Mouse (Mus musculus): ENCODE measurements around the gene Tbx10. TPM values are rescaled to one million over a fixed set of nuclear protein-coding genes. Genes with fewer than 3 reads are reported as not detected.
"Not testable (repeated sequence)": the region's sequence is repeated elsewhere in the genome, so short reads cannot be mapped to it uniquely, and the experiment has no call there.

The Tbx10 gene
- polyA plus RNA-seq, 1 experiment from 2014 or later = not detected

DNA sequence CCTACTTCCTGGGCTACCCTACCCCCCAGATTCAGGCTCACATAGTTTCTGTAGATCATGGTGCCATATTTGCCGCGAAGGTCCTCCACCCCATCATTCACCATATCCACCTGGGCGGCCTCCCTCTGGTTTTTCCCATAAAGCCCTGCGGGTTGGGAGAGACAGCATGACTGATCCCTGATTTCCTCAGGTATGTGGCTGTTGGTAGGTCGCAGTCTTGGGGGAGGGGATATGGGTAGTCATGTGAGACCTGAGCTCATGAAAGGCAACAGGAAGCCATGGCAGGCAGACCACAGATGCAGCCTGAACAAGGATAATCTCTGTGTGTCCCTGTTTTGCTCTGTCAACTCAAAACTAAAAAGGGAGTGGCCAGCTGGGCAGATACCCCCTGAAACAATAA lies 48.4 kb downstream of the Tbx10 start:
- H3K27ac ChIP-seq (replicated peaks; ENCODE audit: low read depth, low read length); H3K36me3 ChIP-seq (replicated peaks; ENCODE audit: control insufficient read depth, insufficient read depth, low read depth, low read length); H3K4me3 ChIP-seq (ENCODE audit: low read depth, low read length); H3K9ac ChIP-seq (replicated peaks; ENCODE audit: low read length); H3K9me3 ChIP-seq (replicated peaks; ENCODE audit: control insufficient read depth, low read length); H3K4me2 ChIP-seq (ENCODE audit: low read depth, low read length); H3K27me3 ChIP-seq (ENCODE audit: control insufficient read depth, insufficient read depth, low read length); ATAC-seq (replicated peaks; ENCODE audit: insufficient number of reproducible peaks, low FRiP score, low TSS enrichment, low read depth); H3K4me1 ChIP-seq (ENCODE audit: control insufficient read depth, insufficient read depth, low read length); DNase-seq (ENCODE audit: low spot score): not testable (repeated sequence)
- WGBS = 83% methylated on average over 5 of the region's 5 CpGs

DNA sequence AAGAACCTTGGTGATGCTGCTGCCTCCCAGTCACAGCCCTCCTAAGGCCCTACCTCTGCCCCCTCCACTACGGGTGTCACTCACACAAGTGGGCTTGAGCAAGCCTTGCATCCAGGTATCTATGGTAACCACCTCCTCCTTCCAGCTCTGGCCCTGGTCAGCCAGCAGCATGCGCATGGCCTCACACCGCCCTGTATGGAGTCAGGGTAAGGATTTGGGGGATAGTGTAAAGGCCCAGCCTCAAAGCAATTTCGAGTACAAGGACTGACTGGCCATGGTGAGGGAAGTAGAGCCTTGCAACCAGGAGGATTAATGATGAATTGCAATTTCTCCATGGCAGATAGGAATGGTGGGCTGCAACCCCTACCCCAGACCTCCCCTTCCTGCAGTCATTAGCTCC lies 48.9 kb downstream of the Tbx10 start:
- H3K27me3 ChIP-seq (ENCODE audit: control insufficient read depth, insufficient read depth, low read length); H3K27ac ChIP-seq (replicated peaks; ENCODE audit: low read depth, low read length); H3K4me3 ChIP-seq (ENCODE audit: low read depth, low read length); H3K4me2 ChIP-seq (ENCODE audit: low read depth, low read length); H3K9ac ChIP-seq (replicated peaks; ENCODE audit: low read length); H3K4me1 ChIP-seq (ENCODE audit: control insufficient read depth, insufficient read depth, low read length); H3K36me3 ChIP-seq (replicated peaks; ENCODE audit: control insufficient read depth, insufficient read depth, low read depth, low read length); H3K9me3 ChIP-seq (replicated peaks; ENCODE audit: control insufficient read depth, low read length); DNase-seq (ENCODE audit: low spot score): not testable (repeated sequence)
- 0 out of 2 replicates have a peak, but pooled peaks have one; percentile 39 for ATAC-seq (replicated peaks; ENCODE audit: insufficient number of reproducible peaks, low FRiP score, low TSS enrichment, low read depth)
- 82% methylated on average over 3 of the region's 4 CpGs for WGBS

DNA sequence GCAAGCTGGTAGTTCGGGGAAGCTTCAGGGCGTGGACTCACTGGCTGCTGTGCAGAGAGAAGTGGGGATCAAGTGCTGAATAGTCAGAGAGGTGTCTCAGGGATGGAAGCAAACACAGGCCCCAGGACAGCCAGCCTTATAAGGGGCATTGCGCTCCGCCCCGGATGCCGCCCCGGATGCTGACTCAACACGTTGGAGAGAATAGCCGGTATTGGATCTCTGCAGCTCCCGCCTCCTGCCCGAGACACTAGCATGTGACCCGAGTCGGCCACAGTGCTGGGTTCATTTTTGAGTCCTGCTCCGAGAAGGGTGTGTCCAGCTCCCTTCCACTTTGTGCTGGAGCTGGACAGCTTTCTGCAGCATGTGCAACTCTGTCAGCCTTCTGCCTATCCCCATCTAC lies 49.6 kb downstream of the Tbx10 start:
- H3K36me3 ChIP-seq (replicated peaks; ENCODE audit: control insufficient read depth, insufficient read depth, low read depth, low read length) = no peaks in the 10 kb centered on the region
- no peak overlapping the region for H3K4me2 ChIP-seq (ENCODE audit: low read depth, low read length)
- 73% methylated on average over 14 of the region's 14 CpGs for WGBS
- H3K4me3 ChIP-seq (ENCODE audit: low read depth, low read length) = no peak overlapping the region
- no peak overlapping the region for H3K27ac ChIP-seq (replicated peaks; ENCODE audit: low read depth, low read length)
- no peak for DNase-seq (ENCODE audit: low spot score)
- no peak for ATAC-seq (replicated peaks; ENCODE audit: insufficient number of reproducible peaks, low FRiP score, low TSS enrichment, low read depth)
- H3K9ac ChIP-seq (replicated peaks; ENCODE audit: low read length) = no peak overlapping the region
- H3K4me1 ChIP-seq (ENCODE audit: control insufficient read depth, insufficient read depth, low read length) = no peaks in the 10 kb centered on the region
- no peaks in the 10 kb centered on the region for H3K9me3 ChIP-seq (replicated peaks; ENCODE audit: control insufficient read depth, low read length)
- no peaks in the 10 kb centered on the region for H3K27me3 ChIP-seq (ENCODE audit: control insufficient read depth, insufficient read depth, low read length)

DNA sequence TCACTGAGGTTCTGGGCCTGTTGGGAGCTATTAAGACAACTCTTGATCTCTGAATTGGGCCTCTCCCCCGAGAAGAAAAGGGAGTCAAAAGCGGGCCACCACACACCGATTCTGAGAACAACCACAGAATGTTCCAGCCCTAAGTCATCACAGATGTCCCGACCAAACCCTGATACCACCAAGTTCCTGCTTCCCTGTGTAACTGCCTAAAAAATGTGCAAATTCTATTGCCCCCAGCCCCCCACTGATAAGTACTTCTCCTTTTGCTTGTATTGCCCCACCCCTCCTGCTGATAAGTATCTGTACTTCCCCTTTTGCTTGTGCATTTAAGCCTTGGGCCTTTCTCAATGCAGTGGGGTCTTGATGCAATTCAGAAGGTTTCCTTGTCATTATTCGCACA lies 51.6 kb downstream of the Tbx10 start:
- not testable (repeated sequence) for DNase-seq (ENCODE audit: low spot score); H3K4me3 ChIP-seq (ENCODE audit: low read depth, low read length); H3K27me3 ChIP-seq (ENCODE audit: control insufficient read depth, insufficient read depth, low read length); H3K9ac ChIP-seq (replicated peaks; ENCODE audit: low read length); H3K27ac ChIP-seq (replicated peaks; ENCODE audit: low read depth, low read length); H3K4me2 ChIP-seq (ENCODE audit: low read depth, low read length); ATAC-seq (replicated peaks; ENCODE audit: insufficient number of reproducible peaks, low FRiP score, low TSS enrichment, low read depth); H3K36me3 ChIP-seq (replicated peaks; ENCODE audit: control insufficient read depth, insufficient read depth, low read depth, low read length); H3K4me1 ChIP-seq (ENCODE audit: control insufficient read depth, insufficient read depth, low read length); H3K9me3 ChIP-seq (replicated peaks; ENCODE audit: control insufficient read depth, low read length)
- 87% methylated on average over 5 of the region's 5 CpGs for WGBS

DNA sequence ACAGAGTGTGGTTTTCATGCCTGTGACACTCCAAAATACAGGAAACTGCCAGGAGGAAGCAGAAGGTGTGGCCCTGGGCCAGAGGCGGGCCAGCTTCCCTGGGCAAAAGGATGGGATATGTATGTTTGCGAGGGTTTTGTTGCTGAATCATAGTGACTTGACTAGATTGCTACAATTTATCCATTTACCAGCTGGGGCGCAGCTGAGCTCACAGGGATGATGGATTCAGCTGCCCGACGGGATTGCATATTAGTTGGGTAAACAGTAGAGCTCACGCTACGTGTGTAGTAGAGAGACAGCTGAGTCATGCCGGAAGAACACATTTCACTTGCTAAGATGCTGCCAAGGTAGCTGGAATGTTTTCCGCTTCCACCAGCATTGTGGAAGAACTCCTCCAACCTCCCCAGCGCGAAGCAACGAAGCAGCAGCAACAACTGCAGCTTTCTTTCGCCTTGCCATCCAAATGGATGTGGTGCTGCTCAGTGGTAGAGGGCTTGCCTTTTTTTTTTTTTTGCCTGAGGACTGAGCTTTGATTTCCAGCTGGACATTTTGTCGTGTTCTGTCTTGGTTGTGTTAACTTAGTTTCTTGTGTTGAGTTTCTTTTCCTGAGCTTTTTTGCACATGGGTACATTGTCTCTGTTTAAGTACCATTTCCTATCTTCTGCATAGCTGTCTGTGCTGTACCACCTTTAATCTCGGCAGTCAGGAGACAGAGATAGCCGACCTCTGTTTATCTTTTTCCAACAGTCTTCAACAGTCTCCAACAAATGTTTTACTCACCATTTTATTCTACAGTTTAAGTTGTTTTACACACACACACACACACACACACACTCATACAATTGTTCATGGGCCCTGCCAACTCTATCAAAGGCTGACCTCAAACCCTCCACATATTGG lies 53.7 kb downstream of the Tbx10 start, which contains the start of gene Gstp2:
Gstp2 (minus strand) TSS at position 58 of the 900 bp plus-strand sequence.
- no peak within 1 kb of the TSS; the same call in 1 of the 2 replicates for H3K4me2 ChIP-seq (ENCODE audit: low read depth, low read length)
- no peak within 1 kb of the TSS for H3K27ac ChIP-seq (replicated peaks; ENCODE audit: low read depth, low read length)
- no peaks in the 10 kb centered on the region for H3K27me3 ChIP-seq (ENCODE audit: control insufficient read depth, insufficient read depth, low read length)
- WGBS = 55% methylated on average over 16 of the region's 16 CpGs
- H3K9ac ChIP-seq (replicated peaks; ENCODE audit: low read length) = no peak within 1 kb of the TSS
- no peak within 1 kb of the TSS for H3K4me3 ChIP-seq (ENCODE audit: low read depth, low read length)
- H3K36me3 ChIP-seq (replicated peaks; ENCODE audit: control insufficient read depth, insufficient read depth, low read depth, low read length) = no peaks in the 10 kb centered on the region
- DNase-seq (ENCODE audit: low spot score) = peak; percentile 66
- no peaks in the 10 kb centered on the region for H3K4me1 ChIP-seq (ENCODE audit: control insufficient read depth, insufficient read depth, low read length)
- no peak for ATAC-seq (replicated peaks; ENCODE audit: insufficient number of reproducible peaks, low FRiP score, low TSS enrichment, low read depth)
- no peaks in the 10 kb centered on the region for H3K9me3 ChIP-seq (replicated peaks; ENCODE audit: control insufficient read depth, low read length)

DNA sequence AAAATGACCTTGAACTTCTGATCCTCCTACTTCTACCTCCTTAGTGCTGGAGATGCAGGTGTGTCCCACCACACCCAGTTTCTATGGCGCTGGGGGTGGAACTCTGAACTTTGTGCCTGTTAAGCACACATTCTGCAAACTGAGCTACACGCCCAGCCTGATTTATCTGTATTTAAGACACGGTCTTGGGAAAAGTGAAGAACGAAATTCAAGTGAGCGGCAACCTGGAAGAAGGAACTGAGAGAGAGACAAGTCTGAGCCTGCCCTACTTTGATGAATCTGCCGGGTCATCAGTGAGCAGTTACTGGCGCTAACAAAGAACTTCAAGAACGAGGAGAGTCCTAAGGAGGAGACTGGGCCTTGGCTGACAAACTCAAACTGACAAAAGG lies 54.3 kb downstream of the Tbx10 start:
- ATAC-seq (replicated peaks; ENCODE audit: insufficient number of reproducible peaks, low FRiP score, low TSS enrichment, low read depth) (no peak), DNase-seq (ENCODE audit: low spot score) (peak; percentile 14)
- H3K9ac ChIP-seq (replicated peaks; ENCODE audit: low read length) = no peak overlapping the region
- H3K4me1 ChIP-seq (ENCODE audit: control insufficient read depth, insufficient read depth, low read length) = no peaks in the 10 kb centered on the region
- no peak overlapping the region for H3K4me3 ChIP-seq (ENCODE audit: low read depth, low read length)
- no peaks in the 10 kb centered on the region for H3K9me3 ChIP-seq (replicated peaks; ENCODE audit: control insufficient read depth, low read length)
- H3K4me2 ChIP-seq (ENCODE audit: low read depth, low read length) = no peak overlapping the region
- WGBS = 82% methylated on average over 8 of the region's 8 CpGs
- no peaks in the 10 kb centered on the region for H3K36me3 ChIP-seq (replicated peaks; ENCODE audit: control insufficient read depth, insufficient read depth, low read depth, low read length)
- no peak overlapping the region for H3K27ac ChIP-seq (replicated peaks; ENCODE audit: low read depth, low read length)
- no peaks in the 10 kb centered on the region for H3K27me3 ChIP-seq (ENCODE audit: control insufficient read depth, insufficient read depth, low read length)

DNA sequence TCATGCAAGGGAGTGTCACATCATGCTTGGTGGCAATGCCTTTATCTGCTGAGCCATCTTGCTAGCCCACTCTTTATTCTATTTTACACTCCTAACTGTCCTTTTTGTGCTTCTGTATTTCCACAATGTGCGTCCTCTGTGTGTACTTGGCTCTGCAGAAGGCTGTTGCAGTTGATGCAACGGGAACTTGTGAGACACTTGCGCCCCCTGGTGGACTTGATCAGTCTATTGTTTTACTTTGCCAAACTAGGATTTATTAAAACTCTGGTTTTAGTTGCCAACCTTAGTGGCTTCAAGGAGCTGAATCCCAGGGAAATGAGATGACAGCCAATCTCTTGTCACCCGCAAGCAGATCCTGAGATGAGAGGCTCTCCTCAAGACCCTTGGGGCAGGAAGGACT lies 55.3 kb downstream of the Tbx10 start:
- Histone ChIP-seq H3K4me2 (ENCODE audit: low read depth, low read length) (no peak overlapping the region), H3K36me3 (replicated peaks; ENCODE audit: control insufficient read depth, insufficient read depth, low read depth, low read length) (no peaks in the 10 kb centered on the region), H3K27me3 (ENCODE audit: control insufficient read depth, insufficient read depth, low read length) (no peaks in the 10 kb centered on the region), H3K9ac (replicated peaks; ENCODE audit: low read length) (no peak overlapping the region), H3K4me1 (ENCODE audit: control insufficient read depth, insufficient read depth, low read length) (no peaks in the 10 kb centered on the region), H3K9me3 (replicated peaks; ENCODE audit: control insufficient read depth, low read length) (no peaks in the 10 kb centered on the region), H3K4me3 (ENCODE audit: low read depth, low read length) (no peak overlapping the region), H3K27ac (replicated peaks; ENCODE audit: low read depth, low read length) (no peak overlapping the region)
- ATAC-seq (replicated peaks; ENCODE audit: insufficient number of reproducible peaks, low FRiP score, low TSS enrichment, low read depth) (no peak), DNase-seq (ENCODE audit: low spot score) (peak; percentile 90)
- 17% methylated on average over 4 of the region's 4 CpGs for WGBS

DNA sequence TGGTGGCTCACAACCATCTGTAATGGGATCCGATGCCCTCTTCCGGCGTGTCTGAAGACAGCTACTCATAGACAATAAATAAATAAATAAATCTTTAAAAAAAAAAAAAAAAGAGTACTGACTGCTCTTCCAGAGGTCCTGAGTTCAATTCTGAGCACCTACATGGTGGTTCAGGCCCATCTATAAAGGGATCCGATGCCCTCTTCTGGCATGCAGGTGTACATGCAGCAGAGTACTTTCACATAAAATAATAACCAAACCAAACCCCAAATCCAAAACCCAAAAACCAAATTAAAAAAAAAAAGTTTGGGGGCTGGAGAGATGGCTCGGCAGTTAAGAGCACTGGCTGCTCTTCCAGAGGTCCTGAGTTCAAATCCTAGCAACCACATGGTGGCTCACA lies 56.5 kb downstream of the Tbx10 start:
- ATAC-seq (replicated peaks; ENCODE audit: insufficient number of reproducible peaks, low FRiP score, low TSS enrichment, low read depth); H3K4me2 ChIP-seq (ENCODE audit: low read depth, low read length); DNase-seq (ENCODE audit: low spot score); H3K9ac ChIP-seq (replicated peaks; ENCODE audit: low read length); H3K27ac ChIP-seq (replicated peaks; ENCODE audit: low read depth, low read length); H3K4me1 ChIP-seq (ENCODE audit: control insufficient read depth, insufficient read depth, low read length); H3K9me3 ChIP-seq (replicated peaks; ENCODE audit: control insufficient read depth, low read length); H3K27me3 ChIP-seq (ENCODE audit: control insufficient read depth, insufficient read depth, low read length); H3K36me3 ChIP-seq (replicated peaks; ENCODE audit: control insufficient read depth, insufficient read depth, low read depth, low read length); H3K4me3 ChIP-seq (ENCODE audit: low read depth, low read length): not testable (repeated sequence)
- 77% methylated on average over 5 of the region's 5 CpGs for WGBS
